Mouse (Mus musculus): ENCODE results near the gene Vmn1r84. TPM values are rescaled to one million over a fixed set of nuclear protein-coding genes. Genes with fewer than 3 reads are reported as not detected.

Vmn1r84 gene
- polyA plus RNA-seq (2015; fragmentation: Nextera tagmentation; extraction: Ambion mirVana), result not detected in 2 replicates

GRCm38 (mm10) chr7:12369173-12369572 lies at the start of gene Vmn1r84:
Vmn1r84 (minus strand) TSS chr7:12369273.
- DNase-seq (ENCODE audit: low spot score), result no peak

GRCm38 (mm10) chr7:12329381-12329780 lies 39.7 kb downstream of the Vmn1r84 start, which contains the start of gene Vmn1r83:
Vmn1r83 (minus strand) TSS chr7:12329481.
- no peak for DNase-seq (ENCODE audit: low spot score)

Small RNAs within 50 kb of the gene (microRNA-seq; reads per million reads assigned to microRNA genes)
- gene Gm23521 (ENCODE audit: borderline number of aligned reads), result not detected

Other genes with a start within 250 kb of the Vmn1r84 start
- gene Vmn1r78, start 219.0 kb downstream of the Vmn1r84 start, polyA plus RNA-seq (2015; fragmentation: Nextera tagmentation; extraction: Ambion mirVana), result not detected in 2 replicates
- gene Vmn1r79, start 198.0 kb downstream of the Vmn1r84 start, polyA plus RNA-seq (2015; fragmentation: Nextera tagmentation; extraction: Ambion mirVana), result not detected in 2 replicates
- gene Vmn1r80, start 180.0 kb downstream of the Vmn1r84 start, polyA plus RNA-seq (2015; fragmentation: Nextera tagmentation; extraction: Ambion mirVana), result not detected in 2 replicates
- gene Vmn1r81, start 101.0 kb downstream of the Vmn1r84 start, polyA plus RNA-seq (2015; fragmentation: Nextera tagmentation; extraction: Ambion mirVana), result not detected in 2 replicates
- gene Vmn1r82, start 68.8 kb downstream of the Vmn1r84 start, polyA plus RNA-seq (2015; fragmentation: Nextera tagmentation; extraction: Ambion mirVana), result not detected in 2 replicates
- not detected in 2 replicates for gene Vmn1r83, start 39.8 kb downstream of the Vmn1r84 start, polyA plus RNA-seq (2015; fragmentation: Nextera tagmentation; extraction: Ambion mirVana)
- 2.6 and 3.2 TPM in 2 replicates for gene Zfp551, start 53.5 kb upstream of the Vmn1r84 start, polyA plus RNA-seq (2015; fragmentation: Nextera tagmentation; extraction: Ambion mirVana)
- gene Zfp606, start 109.0 kb upstream of the Vmn1r84 start, polyA plus RNA-seq (2015; fragmentation: Nextera tagmentation; extraction: Ambion mirVana), result 13.9 and 14.6 TPM in 2 replicates
- gene 2900092C05Rik, start 143.2 kb upstream of the Vmn1r84 start, polyA plus RNA-seq (2015; fragmentation: Nextera tagmentation; extraction: Ambion mirVana), result not detected in 2 replicates
- under 0.01 TPM in 1 of 2 replicates, not detected in the other for gene Vmn2r53, start 239.5 kb upstream of the Vmn1r84 start, polyA plus RNA-seq (2015; fragmentation: Nextera tagmentation; extraction: Ambion mirVana)